Mouse (Mus musculus): Measurements from ENCODE around the gene Rbfox3. TPM values are rescaled to one million over a fixed set of nuclear protein-coding genes. Genes with fewer than 3 reads are reported as not detected.

Gene Rbfox3
- total and polyA plus RNA-seq, 2 experiments from 2014 or later: 52.6 to 76.8 TPM

GRCm38 (mm10) chr11:118885135-118885534 is 26.3 kb downstream of the Rbfox3 start:
- no peak for ATAC-seq
- no peak for TF ChIP-seq CTCF (IDR thresholded peaks at IDR 0.05; ENCODE audit: low read depth)
- Histone ChIP-seq H3K9me3 (ENCODE audit: low read length) (no peaks in the 10 kb centered on the region), H3K4me1 (ENCODE audit: insufficient read depth, low read length) (peaks cover 14% of the 10 kb centered on the region; the same call in 1 of the 2 replicates), H3K27me3 (ENCODE audit: insufficient read depth, low read length) (no peaks in the 10 kb centered on the region), H3K36me3 (ENCODE audit: insufficient read depth, low read length) (no peaks in the 10 kb centered on the region), H3K4me2 (ENCODE audit: low read depth, low read length) (no peak overlapping the region), H3K9ac (replicated peaks; ENCODE audit: low read length) (no peak overlapping the region), H3K4me3 (ENCODE audit: low read length) (no peak overlapping the region), H3K27ac (no peak overlapping the region)
- WGBS: 76% methylated on average over 16 of the region's 16 CpGs
- DNase-seq (ENCODE audit: low spot score): no peak

- DNase-seq (ENCODE audit: low spot score) (peak; percentile 49), ATAC-seq (no peak)
- WGBS: 61% methylated on average over 9 of the region's 9 CpGs
- no peaks in the 10 kb centered on the region for H3K36me3 ChIP-seq (ENCODE audit: insufficient read depth, low read length)
- H3K4me2 ChIP-seq (ENCODE audit: low read depth, low read length): no peak overlapping the region
- no peaks in the 10 kb centered on the region for H3K27me3 ChIP-seq (ENCODE audit: insufficient read depth, low read length)
- no peak overlapping the region for H3K9ac ChIP-seq (replicated peaks; ENCODE audit: low read length)
- H3K4me1 ChIP-seq (ENCODE audit: insufficient read depth, low read length): peaks cover 10% of the 10 kb centered on the region; the same call in 1 of the 2 replicates
- H3K9me3 ChIP-seq (ENCODE audit: low read length): no peaks in the 10 kb centered on the region
- no peak overlapping the region for H3K4me3 ChIP-seq (ENCODE audit: low read length)
- no peak for TF ChIP-seq CTCF (IDR thresholded peaks at IDR 0.05; ENCODE audit: low read depth)
- H3K27ac ChIP-seq: peak overlapping the region; percentile 52; the same call in 1 of the 2 replicates
These were observed 28.3 kb downstream of the Rbfox3 start for GRCm38 (mm10) chr11:118883143-118883542.

- ATAC-seq (no peak), DNase-seq (ENCODE audit: low spot score) (no peak)
- no peaks in the 10 kb centered on the region for H3K27me3 ChIP-seq (ENCODE audit: insufficient read depth, low read length)
- no peak overlapping the region for H3K4me2 ChIP-seq (ENCODE audit: low read depth, low read length)
- no peak for TF ChIP-seq CTCF (IDR thresholded peaks at IDR 0.05; ENCODE audit: low read depth)
- WGBS: 22% methylated on average over 11 of the region's 11 CpGs
- no peaks in the 10 kb centered on the region for H3K9me3 ChIP-seq (ENCODE audit: low read length)
- no peak overlapping the region for H3K4me3 ChIP-seq (ENCODE audit: low read length)
- peaks cover 10% of the 10 kb centered on the region; the same call in 1 of the 2 replicates for H3K4me1 ChIP-seq (ENCODE audit: insufficient read depth, low read length)
- no peak overlapping the region for H3K9ac ChIP-seq (replicated peaks; ENCODE audit: low read length)
- H3K27ac ChIP-seq: 0 out of 2 replicates have a peak overlapping the region, but pooled peaks have one; percentile 52
- H3K36me3 ChIP-seq (ENCODE audit: insufficient read depth, low read length): no peaks in the 10 kb centered on the region
These were observed 29.5 kb downstream of the Rbfox3 start for GRCm38 (mm10) chr11:118881786-118882495.

GRCm38 (mm10) chr11:118879466-118880150 is 31.8 kb downstream of the Rbfox3 start:
- peak; percentile 38 for TF ChIP-seq CTCF (IDR thresholded peaks at IDR 0.05; ENCODE audit: low read depth)
- no peak for ATAC-seq
- WGBS: 95% methylated on average over 8 of the region's 8 CpGs
- Histone ChIP-seq H3K4me1 (ENCODE audit: insufficient read depth, low read length) (peaks cover 19% of the 10 kb centered on the region), H3K9ac (replicated peaks; ENCODE audit: low read length) (no peak overlapping the region), H3K9me3 (ENCODE audit: low read length) (no peaks in the 10 kb centered on the region), H3K27ac (no peak overlapping the region), H3K36me3 (ENCODE audit: insufficient read depth, low read length) (no peaks in the 10 kb centered on the region), H3K27me3 (ENCODE audit: insufficient read depth, low read length) (no peaks in the 10 kb centered on the region), H3K4me3 (ENCODE audit: low read length) (no peak overlapping the region), H3K4me2 (ENCODE audit: low read depth, low read length) (no peak overlapping the region)
- DNase-seq (ENCODE audit: low spot score): no peak

GRCm38 (mm10) chr11:118878605-118879245 is 32.7 kb downstream of the Rbfox3 start:
- DNase-seq (ENCODE audit: low spot score) (no peak), ATAC-seq (no peak)
- Histone ChIP-seq H3K27me3 (ENCODE audit: insufficient read depth, low read length) (no peaks in the 10 kb centered on the region), H3K27ac (no peak overlapping the region), H3K4me3 (ENCODE audit: low read length) (no peak overlapping the region), H3K9me3 (ENCODE audit: low read length) (no peaks in the 10 kb centered on the region), H3K4me2 (ENCODE audit: low read depth, low read length) (no peak overlapping the region), H3K36me3 (ENCODE audit: insufficient read depth, low read length) (no peaks in the 10 kb centered on the region), H3K4me1 (ENCODE audit: insufficient read depth, low read length) (peaks cover 26% of the 10 kb centered on the region), H3K9ac (replicated peaks; ENCODE audit: low read length) (no peak overlapping the region)
- 88% methylated on average over 13 of the region's 13 CpGs for WGBS
- TF ChIP-seq CTCF (IDR thresholded peaks at IDR 0.05; ENCODE audit: low read depth): no peak

GRCm38 (mm10) chr11:118875243-118875897 is 36.0 kb downstream of the Rbfox3 start:
- 23% methylated on average over 5 of the region's 5 CpGs for WGBS
- Histone ChIP-seq H3K4me1 (ENCODE audit: insufficient read depth, low read length) (peaks cover 16% of the 10 kb centered on the region), H3K4me2 (ENCODE audit: low read depth, low read length) (no peak overlapping the region), H3K4me3 (ENCODE audit: low read length) (no peak overlapping the region), H3K9ac (replicated peaks; ENCODE audit: low read length) (no peak overlapping the region), H3K9me3 (ENCODE audit: low read length) (no peaks in the 10 kb centered on the region), H3K27ac (peak overlapping the region; percentile 42; the same call in 1 of the 2 replicates), H3K27me3 (ENCODE audit: insufficient read depth, low read length) (no peaks in the 10 kb centered on the region), H3K36me3 (ENCODE audit: insufficient read depth, low read length) (no peaks in the 10 kb centered on the region)
- TF ChIP-seq CTCF (IDR thresholded peaks at IDR 0.05; ENCODE audit: low read depth): peak; percentile 70
- DNase-seq (ENCODE audit: low spot score) (peak; percentile 69), ATAC-seq (peak; percentile 76)

All from hindbrain, postnatal 0 days (tissue).